Mouse (Mus musculus): ENCODE data around the gene Tsc1. TPM values are rescaled to one million over a fixed set of nuclear protein-coding genes. Genes with fewer than 3 reads are reported as not detected.

Tsc1 gene
- total RNA-seq, 2 experiments from 2014 or later, result 13.0 to 20.0 TPM

DNA sequence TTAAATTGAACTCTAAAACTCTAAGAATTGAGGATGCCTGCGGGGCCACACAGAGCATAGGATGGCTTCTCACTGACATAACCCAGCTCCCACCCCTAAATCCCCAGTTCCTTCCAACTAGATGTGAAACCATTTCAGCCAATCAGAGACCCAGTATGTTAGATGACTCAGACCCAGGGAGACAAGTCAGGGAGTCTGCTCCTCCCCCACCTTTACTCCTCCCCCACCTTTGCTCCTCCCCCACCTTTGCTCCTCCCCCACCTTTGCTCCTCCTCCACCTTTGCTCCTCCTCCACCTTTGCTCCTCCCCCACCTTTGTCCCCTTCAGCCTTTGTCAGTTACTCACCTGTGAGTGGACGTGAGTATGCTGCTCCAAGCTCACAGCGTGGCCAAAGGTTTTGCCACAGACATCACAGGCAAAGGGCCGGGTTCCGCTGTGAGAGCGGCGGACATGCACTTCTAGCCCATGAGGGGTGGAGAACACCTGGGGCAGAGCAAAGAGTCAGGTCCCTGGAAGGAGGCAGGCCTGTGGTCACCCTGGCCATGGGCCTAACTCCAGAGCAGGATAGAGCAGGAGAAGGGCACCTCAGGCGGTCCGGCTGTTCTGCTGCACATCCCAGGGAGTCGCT, 28.5 kb upstream of the Tsc1 start:
- no peak for ATAC-seq (replicated peaks; ENCODE audit: low FRiP score, poor library complexity, severe bottlenecking)

DNA sequence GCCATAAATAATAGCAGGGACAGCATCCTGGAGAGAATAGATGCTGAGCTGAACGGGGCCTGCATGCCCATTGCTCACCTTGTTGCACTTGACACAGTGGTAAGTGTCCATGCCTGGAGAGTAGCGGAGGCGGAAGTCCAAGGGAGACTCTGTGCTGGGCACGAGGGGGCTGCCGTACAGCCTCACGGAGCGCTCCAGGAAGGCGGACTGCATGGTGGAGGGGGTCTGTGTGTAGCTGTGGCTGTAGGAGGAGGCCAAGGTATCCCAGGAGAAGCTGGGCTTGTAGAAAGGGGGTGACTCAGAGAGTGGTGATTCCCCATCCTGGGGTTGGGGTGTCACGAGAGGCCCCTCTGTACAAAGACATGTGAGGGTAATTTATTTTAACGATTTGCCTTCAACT, 27.4 kb upstream of the Tsc1 start:
- ATAC-seq (replicated peaks; ENCODE audit: low FRiP score, poor library complexity, severe bottlenecking), result no peak

GRCm38 (mm10) chr2:28616358-28616757, 24.7 kb upstream of the Tsc1 start:
- ATAC-seq (replicated peaks; ENCODE audit: low FRiP score, poor library complexity, severe bottlenecking), result peak; percentile 44

DNA sequence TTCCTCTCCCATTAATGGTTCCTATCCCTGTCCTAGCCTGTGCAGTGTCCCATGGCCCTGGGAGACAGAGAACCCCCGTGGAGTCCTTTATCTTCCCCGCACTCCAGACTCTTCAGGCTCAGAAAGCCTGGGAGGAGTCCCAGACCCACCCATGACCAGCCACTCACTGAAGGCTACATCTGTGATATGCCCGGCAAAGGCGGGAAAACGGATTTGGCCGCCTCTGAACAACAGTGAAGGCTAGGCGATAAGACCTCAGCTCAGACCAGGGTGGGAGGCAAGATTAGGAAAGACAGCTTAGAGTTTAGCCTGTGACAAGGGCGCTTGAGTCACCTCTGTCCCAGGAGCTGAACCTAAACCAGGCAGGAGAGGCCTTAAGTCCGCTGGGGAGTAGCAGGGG, 24.2 kb upstream of the Tsc1 start:
- ATAC-seq (replicated peaks; ENCODE audit: low FRiP score, poor library complexity, severe bottlenecking), result peak; percentile 77

DNA sequence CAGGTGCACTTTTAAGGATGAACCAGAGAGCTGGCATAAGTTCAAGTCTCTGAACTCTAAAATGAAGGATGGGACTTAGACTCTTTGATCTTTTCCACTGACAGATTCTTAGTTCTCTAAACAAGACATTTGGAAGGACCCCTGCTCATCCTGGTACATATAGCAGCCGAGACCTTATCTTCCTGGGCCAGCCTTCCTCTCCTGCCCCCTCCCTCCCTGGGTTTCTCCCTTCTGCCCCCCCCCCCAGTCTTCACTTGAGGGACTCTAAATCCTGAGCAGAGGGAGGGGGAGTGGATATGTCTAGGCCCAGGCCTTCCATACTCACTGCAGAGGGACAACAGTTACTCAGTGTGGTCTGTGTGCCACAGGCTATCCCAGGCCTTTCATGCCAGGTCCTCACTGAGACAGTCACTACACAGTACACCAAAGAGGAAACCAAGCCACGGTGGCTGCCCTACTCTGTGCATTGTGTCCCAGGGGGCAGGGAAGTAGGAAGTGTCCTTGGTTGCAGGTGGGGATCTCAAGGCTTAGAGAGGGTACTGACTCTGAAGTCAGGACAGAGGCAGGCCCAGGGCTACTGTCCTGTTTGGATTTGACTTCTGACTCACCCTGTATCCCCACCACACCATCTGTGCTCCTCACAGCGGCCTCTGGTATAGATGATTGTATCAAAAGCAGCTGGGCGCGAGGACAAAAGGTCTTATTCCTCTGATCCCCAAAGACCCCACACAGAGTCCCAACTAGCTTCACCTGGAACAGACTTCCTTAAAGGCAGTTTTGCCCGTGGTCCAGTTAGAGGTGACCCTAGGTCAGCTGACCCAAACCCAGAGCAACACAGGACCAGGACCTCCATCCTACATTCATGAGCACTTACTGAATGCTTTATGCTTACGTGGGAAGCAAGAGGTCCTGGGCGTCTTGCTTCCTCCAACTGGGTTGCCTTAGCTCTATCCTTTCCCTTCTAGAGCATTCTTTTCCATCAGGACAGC, 23.2 kb upstream of the Tsc1 start:
- ATAC-seq (replicated peaks; ENCODE audit: low FRiP score, poor library complexity, severe bottlenecking), result no peak

DNA sequence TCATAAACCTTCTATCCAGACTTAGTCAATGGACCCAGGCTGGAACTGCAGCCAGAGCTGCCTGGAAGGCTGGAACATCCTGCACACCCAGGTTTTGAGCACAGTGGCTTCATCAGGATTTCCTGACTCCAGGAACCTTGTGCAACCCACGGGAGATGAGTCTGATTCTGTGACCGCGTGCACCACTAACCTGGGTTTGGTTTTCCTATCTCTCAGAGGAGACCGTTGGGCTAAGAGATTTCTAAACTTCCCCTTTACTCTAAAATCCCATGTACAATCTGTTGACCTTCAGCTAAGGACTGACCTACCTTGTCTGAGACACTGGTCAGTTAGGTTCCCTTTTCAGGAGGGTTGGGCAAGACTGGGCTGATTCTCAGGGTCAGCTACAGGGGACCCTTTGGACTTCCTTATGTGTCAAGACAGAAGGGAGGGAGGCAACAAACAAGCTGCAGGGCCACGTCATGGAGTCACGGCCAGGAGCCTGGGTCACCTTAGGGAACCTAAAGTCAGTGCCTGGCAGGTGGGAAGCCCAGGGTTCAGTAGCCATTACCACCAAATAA, 22.2 kb upstream of the Tsc1 start:
- no peak for ATAC-seq (replicated peaks; ENCODE audit: low FRiP score, poor library complexity, severe bottlenecking)

DNA sequence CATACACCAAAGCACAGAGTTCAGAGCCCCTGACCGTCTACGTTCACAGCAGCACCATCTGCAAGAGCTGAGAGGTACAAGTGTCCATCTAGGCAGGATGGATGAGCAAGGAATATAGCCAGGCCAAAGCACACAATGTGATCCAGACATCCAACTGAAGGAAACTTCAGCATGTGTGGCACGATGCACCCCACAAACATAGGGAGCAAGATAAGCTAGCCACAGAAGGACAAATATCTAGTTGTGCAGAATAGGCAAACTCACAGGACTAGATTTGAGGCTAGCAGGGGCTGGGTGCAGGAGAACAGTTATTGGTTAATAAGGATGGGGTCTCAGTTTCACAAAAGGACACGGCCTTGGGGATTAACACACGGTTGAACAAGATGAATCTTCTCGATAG, 21.7 kb upstream of the Tsc1 start:
- ATAC-seq (replicated peaks; ENCODE audit: low FRiP score, poor library complexity, severe bottlenecking), result no peak

DNA sequence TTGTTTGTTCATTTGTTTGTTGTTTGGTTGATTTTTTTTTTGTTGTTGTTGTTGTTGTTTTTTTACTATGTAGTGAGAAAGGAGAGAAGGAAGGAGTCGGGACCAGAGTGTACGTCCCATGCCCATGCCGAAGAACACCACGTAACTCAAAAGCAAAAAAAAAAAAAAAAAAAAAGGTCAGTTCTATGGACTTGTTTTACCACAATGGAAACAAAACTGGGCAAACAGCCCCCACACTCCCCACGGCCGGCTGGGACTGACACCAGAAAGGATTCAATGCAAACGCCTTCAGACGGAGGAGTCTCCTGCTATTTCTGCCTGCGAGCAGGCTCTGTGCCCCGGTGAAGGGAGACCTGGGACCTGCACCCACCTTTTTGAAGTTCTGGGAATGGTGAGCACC, 20.5 kb upstream of the Tsc1 start:
- no peak for ATAC-seq (replicated peaks; ENCODE audit: low FRiP score, poor library complexity, severe bottlenecking)

GRCm38 (mm10) chr2:28621111-28621510, 19.9 kb upstream of the Tsc1 start:
- ATAC-seq (replicated peaks; ENCODE audit: low FRiP score, poor library complexity, severe bottlenecking), result no peak

DNA sequence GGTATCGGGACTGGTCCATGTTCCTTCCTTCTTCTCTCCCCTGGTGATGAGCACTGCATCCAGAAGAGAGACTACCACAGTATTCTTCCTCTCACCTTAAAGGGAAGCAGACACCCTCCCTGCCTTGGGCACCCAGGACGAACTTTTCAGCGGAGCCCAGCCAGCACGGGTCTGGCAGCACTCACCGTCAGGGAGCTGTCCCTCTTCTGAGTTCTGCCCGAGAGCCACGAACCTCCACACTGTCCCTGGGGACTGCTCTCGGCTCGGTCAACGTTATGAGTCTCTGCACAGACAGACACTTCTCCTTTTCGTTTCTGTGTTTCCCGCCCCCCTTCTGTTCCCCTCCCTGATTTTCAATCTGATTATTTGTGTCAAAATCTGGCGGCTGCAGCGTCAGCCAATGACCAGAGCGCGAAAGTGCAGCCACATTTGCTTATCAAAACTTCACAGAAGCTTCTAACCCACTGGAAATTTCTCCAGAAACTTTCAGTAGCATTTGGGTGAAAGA, 19.3 kb upstream of the Tsc1 start, which contains the start of gene Gfi1b:
Gfi1b (minus strand) TSS at position 319 of the 508 bp plus-strand sequence.
- peak; percentile 51 for ATAC-seq (replicated peaks; ENCODE audit: low FRiP score, poor library complexity, severe bottlenecking)

DNA sequence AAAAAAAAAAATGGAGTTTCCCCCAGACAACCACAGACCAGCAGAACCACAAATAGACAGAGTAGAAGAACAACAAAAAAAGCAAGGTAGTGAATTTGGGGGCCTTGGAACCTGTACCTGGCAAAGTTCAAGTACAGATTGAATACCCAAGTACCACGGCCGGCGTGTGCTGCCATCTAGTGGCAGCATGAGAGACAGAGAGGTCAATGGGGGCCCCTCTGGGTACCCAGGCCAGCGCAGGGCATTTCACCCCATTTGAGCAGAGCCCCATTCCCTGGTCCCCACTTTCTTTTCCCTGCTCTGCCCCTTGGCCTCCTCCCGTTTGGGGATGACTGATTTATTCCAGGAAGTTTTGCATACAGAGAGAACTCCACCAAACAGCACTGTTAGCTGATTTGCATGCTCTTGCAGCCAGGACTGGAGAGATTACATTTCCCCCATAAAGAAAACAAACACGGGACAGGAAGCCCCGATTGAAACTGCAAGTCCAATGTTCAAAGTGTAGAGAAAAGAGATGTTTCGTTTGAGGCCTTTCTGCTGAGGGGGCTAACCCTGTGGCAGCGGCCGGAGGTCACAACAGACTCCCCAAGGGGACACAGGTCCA, 18.4 kb upstream of the Tsc1 start:
- peak; percentile 69 for ATAC-seq (replicated peaks; ENCODE audit: low FRiP score, poor library complexity, severe bottlenecking)

DNA sequence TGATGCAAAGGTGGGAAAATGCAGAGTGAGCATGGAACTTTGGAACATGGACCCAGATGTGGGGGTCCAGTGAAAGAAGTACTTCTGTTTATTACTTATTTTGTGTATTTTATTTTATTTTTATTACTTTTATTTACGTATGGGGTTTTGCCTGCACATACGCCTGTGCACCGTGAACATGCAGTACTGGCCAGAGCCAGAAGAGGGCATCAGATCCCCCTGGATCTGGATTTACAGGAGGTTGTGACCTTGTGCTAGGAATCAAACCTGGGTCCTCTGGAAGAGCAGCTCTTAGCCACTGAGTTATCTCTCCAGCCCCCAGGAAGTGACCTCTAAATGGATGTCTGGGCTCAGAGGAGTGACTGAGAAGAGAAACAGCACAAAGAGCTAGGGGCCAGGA, 16.2 kb upstream of the Tsc1 start:
- no peak for ATAC-seq (replicated peaks; ENCODE audit: low FRiP score, poor library complexity, severe bottlenecking)

DNA sequence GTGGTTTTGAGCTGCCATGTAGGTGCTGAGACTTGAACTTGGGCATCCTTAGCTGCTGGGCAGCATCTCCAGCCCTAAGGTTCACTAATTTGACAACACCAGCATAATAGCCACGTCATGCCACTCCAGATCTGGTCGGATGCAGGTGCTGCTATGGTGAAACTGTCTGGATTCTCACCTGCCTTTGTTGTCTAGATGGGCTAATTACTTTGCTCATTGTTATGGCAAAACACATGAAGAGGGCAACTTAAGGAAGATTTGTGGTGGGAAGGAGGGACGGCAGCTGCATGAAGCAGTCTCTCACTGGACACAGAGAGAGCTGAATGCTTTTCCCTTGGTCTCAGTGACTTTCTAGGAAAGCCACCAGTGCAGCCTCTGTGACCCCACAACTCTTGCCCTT, 15.0 kb upstream of the Tsc1 start:
- ATAC-seq (replicated peaks; ENCODE audit: low FRiP score, poor library complexity, severe bottlenecking), result no peak

- no peak for ATAC-seq (replicated peaks; ENCODE audit: low FRiP score, poor library complexity, severe bottlenecking)
Observed at GRCm38 (mm10) chr2:28628053-28628452, 13.0 kb upstream of the Tsc1 start.

GRCm38 (mm10) chr2:28629911-28630381, 11.1 kb upstream of the Tsc1 start:
- no peak for ATAC-seq (replicated peaks; ENCODE audit: low FRiP score, poor library complexity, severe bottlenecking)

- ATAC-seq (replicated peaks; ENCODE audit: low FRiP score, poor library complexity, severe bottlenecking), result no peak
Observed at GRCm38 (mm10) chr2:28632626-28633025, 8.4 kb upstream of the Tsc1 start.

GRCm38 (mm10) chr2:28633136-28633535, 7.9 kb upstream of the Tsc1 start:
- no peak for ATAC-seq (replicated peaks; ENCODE audit: low FRiP score, poor library complexity, severe bottlenecking)

GRCm38 (mm10) chr2:28635199-28635598, 5.8 kb upstream of the Tsc1 start:
- no peak for ATAC-seq (replicated peaks; ENCODE audit: low FRiP score, poor library complexity, severe bottlenecking)

DNA sequence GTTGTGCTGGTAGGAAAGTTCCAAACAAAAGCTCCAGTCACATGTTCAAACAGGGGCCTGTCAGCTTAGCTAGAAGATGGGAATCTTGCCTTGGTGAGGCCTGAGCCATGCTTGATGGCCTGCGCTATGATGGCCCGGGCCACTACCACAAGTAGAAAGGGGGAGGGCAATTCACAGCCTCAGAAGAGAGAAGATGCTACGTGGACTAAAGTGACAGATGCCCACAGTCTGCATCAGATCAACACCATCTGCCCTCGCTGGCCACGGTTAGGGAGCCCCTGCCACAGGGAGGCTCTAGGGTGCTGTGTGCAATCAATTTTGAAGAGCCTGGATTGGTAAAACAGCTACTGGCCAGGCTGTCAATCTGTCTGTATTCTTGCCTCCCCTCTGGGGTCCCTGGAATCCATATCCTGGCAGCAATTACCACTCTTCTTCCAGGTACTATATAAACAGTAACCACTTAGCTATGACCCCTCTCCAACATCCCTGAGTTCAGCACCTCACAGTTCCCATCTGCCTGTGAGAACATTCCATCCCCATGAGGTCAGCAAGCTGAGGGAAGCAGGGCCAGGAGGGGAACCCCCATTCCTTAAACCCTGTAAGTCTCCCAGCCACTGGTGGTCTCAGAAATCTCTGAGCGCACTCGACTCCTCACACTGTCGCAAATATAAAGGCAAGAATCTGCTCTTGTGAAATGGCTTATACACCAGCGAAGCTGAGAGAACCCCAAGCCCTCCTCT, 3.8 kb upstream of the Tsc1 start:
- ATAC-seq (replicated peaks; ENCODE audit: low FRiP score, poor library complexity, severe bottlenecking), result no peak
